ENCODE assay signal across 27 mouse cellular contexts in genomic region chr14:116137772-116138171, GRCm38 (mm10).
"Had no signal": no experiment of that assay in that cellular context is flagged by ENCODE, and none has a peak within 500 bp of the region (broad histone marks: within the 10 kb centered on the region; RNA-seq: fewer than 3 reads in every experiment).

No protein-coding gene starts in this region.

- H3K36me3 ChIP-seq: heart, embryonic 10.5 days; heart, embryonic 12.5 days; hindbrain, embryonic 12.5 days; intestine, embryonic 15.5 days; limb, embryonic 13.5 days; limb, embryonic 15.5 days; liver, embryonic 12.5 days had no signal

- H3K4me2 ChIP-seq: heart, embryonic 12.5 days; hindbrain, embryonic 12.5 days; hindbrain, embryonic 14.5 days; intestine, embryonic 15.5 days; limb, embryonic 13.5 days; limb, embryonic 15.5 days; liver, embryonic 12.5 days had no signal

- H3K9ac ChIP-seq: heart, embryonic 12.5 days; hindbrain, embryonic 12.5 days; hindbrain, embryonic 14.5 days; intestine, embryonic 15.5 days; limb, embryonic 13.5 days; limb, embryonic 15.5 days; liver, embryonic 12.5 days; liver, embryonic 14.5 days had no signal

- H3K4me3 ChIP-seq: gastrocnemius, adult 2 months; heart, embryonic 10.5 days; heart, embryonic 12.5 days; hindbrain, embryonic 12.5 days; intestine, embryonic 15.5 days; layer of hippocampus, adult 2 months; limb, embryonic 13.5 days; limb, embryonic 15.5 days; liver, embryonic 12.5 days had no signal

- ATAC-seq: hindbrain, embryonic 16.5 days; inflammation-experienced regulatory T-cells, adult 6 months; intestine, embryonic 15.5 days; intestine, postnatal 0 days; liver, embryonic 12.5 days had no signal

- H3K9me3 ChIP-seq: heart, embryonic 10.5 days; heart, embryonic 12.5 days; hindbrain, embryonic 12.5 days; intestine, embryonic 15.5 days; limb, embryonic 13.5 days; limb, embryonic 15.5 days; liver, embryonic 12.5 days had no signal

- H3K27me3 ChIP-seq: heart, embryonic 12.5 days; hindbrain, embryonic 12.5 days; intestine, embryonic 15.5 days; limb, embryonic 13.5 days; limb, embryonic 15.5 days; liver, embryonic 12.5 days had no signal

- H3K27ac ChIP-seq: gastrocnemius, adult 2 months; heart, embryonic 10.5 days; hindbrain, embryonic 12.5 days; hindbrain, embryonic 14.5 days; intestine, embryonic 15.5 days; layer of hippocampus, adult 2 months; limb, embryonic 13.5 days; limb, embryonic 15.5 days; liver, embryonic 12.5 days; liver, embryonic 14.5 days had no signal

- DNase-seq: gastrocnemius, adult 2 months; gastrocnemius, postnatal 10 days; gastrocnemius, postnatal 25 days; heart, adult 18-20 months; heart, postnatal 10 days; heart, postnatal 4 days; kidney, adult 18-20 months; kidney, adult 8-10 months; kidney, postnatal 10 days; kidney, postnatal 25 days; kidney, postnatal 4 days; layer of hippocampus, adult 9-11 months; layer of hippocampus, postnatal 36 days; left cerebral cortex, postnatal 4 days had no signal

- H3K4me1 ChIP-seq: heart, embryonic 10.5 days; heart, embryonic 12.5 days; hindbrain, embryonic 12.5 days; intestine, embryonic 15.5 days; limb, embryonic 13.5 days; limb, embryonic 15.5 days; liver, embryonic 12.5 days had no signal
